Mouse (Mus musculus): ENCODE measurements at regions not wholly inside any gene's neighbourhood (a gene's known extent, or its start where the extent isn't known, plus 50 kb on each side); places are given as distances from the start of the nearest gene placed in this dataset.
A peak's percentile ranks its signal among the peaks of the same experiment; 100 is the strongest.

- DNase-seq: no peak
These were observed 98.9 kb downstream of the Mab21l3 start for GRCm38 (mm10) chr3:101749841-101750240.

GRCm38 (mm10) chr3:101749031-101749632 lies 99.6 kb downstream of the Mab21l3 start:
- DNase-seq: no peak

GRCm38 (mm10) chr3:101748186-101748585 lies 100.6 kb downstream of the Mab21l3 start:
- DNase-seq: peak; percentile 32

GRCm38 (mm10) chr3:101740906-101741305 lies 107.9 kb downstream of the Mab21l3 start:
- no peak for DNase-seq

GRCm38 (mm10) chr3:101737197-101737596 lies 111.6 kb downstream of the Mab21l3 start:
- no peak for DNase-seq

- DNase-seq: no peak
These were observed 119.7 kb downstream of the Mab21l3 start for GRCm38 (mm10) chr3:101729044-101729443.

GRCm38 (mm10) chr3:101722926-101723325 lies 118.4 kb upstream of the Atp1a1 start:
- no peak for DNase-seq

GRCm38 (mm10) chr3:101722001-101722400 lies 117.5 kb upstream of the Atp1a1 start:
- no peak for DNase-seq

GRCm38 (mm10) chr3:101715416-101715815 lies 110.9 kb upstream of the Atp1a1 start:
- no peak for DNase-seq

GRCm38 (mm10) chr3:101714810-101715209 lies 110.3 kb upstream of the Atp1a1 start:
- DNase-seq: no peak

- DNase-seq: no peak
These were observed 109.2 kb upstream of the Atp1a1 start for GRCm38 (mm10) chr3:101713669-101714068.

- DNase-seq: no peak
These were observed 108.7 kb upstream of the Atp1a1 start for GRCm38 (mm10) chr3:101713138-101713638.

GRCm38 (mm10) chr3:101712666-101713065 lies 108.2 kb upstream of the Atp1a1 start:
- no peak for DNase-seq

GRCm38 (mm10) chr3:101711594-101712171 lies 107.2 kb upstream of the Atp1a1 start:
- DNase-seq: peak; percentile 33

GRCm38 (mm10) chr3:101709379-101709970 lies 105.0 kb upstream of the Atp1a1 start:
- no peak for DNase-seq

GRCm38 (mm10) chr3:101708821-101709220 lies 104.3 kb upstream of the Atp1a1 start:
- DNase-seq: no peak

- DNase-seq: no peak
These were observed 100.4 kb upstream of the Atp1a1 start for GRCm38 (mm10) chr3:101704919-101705318.

- no peak for DNase-seq
These were observed 99.8 kb upstream of the Atp1a1 start for GRCm38 (mm10) chr3:101704326-101704725.

- DNase-seq: no peak
These were observed 97.3 kb upstream of the Atp1a1 start for GRCm38 (mm10) chr3:101701763-101702173.

- DNase-seq: peak; percentile 75
These were observed 96.6 kb upstream of the Atp1a1 start for GRCm38 (mm10) chr3:101700974-101701610.

GRCm38 (mm10) chr3:101699929-101700681 lies 95.6 kb upstream of the Atp1a1 start:
- DNase-seq: peak; percentile 39

- DNase-seq: no peak
These were observed 92.3 kb upstream of the Atp1a1 start for GRCm38 (mm10) chr3:101696832-101697231.

- DNase-seq: no peak
These were observed 89.8 kb upstream of the Atp1a1 start for GRCm38 (mm10) chr3:101694311-101694710.
